Mouse (Mus musculus): Measurements from ENCODE around the gene Gm28044.
"Not testable (repeated sequence)": the region's sequence is repeated elsewhere in the genome, so short reads cannot be mapped to it uniquely, and the experiment has no call there.

Gene Gm28044

DNA sequence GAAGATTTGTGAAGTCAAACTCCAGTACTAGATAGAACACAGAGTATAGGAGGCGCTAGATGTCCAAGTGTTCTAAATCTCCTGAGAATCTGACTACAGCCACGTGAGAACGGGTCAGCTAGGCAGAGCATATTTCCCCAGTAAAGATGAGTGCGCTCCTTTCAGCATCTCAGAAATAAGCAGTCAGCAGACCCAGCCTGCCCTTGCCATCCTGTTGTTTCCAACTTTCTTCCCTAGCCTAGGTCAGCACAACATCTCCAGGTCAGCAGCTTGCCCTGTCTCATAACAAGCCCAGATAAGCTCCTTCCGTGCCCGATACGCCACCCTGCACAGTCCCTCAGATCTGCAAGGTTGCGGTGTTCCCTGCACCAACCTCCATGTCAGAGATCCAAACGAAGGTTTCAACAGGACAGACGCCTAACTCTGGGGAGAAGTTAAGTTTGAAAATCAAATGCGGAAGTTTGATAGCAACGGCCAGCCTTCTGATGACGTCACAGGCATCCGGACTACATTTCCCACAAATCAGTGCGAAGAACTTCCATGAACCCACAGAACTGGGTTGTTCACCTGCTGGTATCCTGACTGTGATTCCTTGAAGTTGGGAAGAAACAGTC is at the start of gene Gm28044, which contains the start of gene Zfp953:
Gm28044 (minus strand) TSS at position 406 of the 614 bp plus-strand sequence.
Zfp953 (minus strand) TSS at position 475 of the 614 bp plus-strand sequence.
- peak; percentile 76 for DNase-seq (ENCODE audit: low read depth, low spot score)

DNA sequence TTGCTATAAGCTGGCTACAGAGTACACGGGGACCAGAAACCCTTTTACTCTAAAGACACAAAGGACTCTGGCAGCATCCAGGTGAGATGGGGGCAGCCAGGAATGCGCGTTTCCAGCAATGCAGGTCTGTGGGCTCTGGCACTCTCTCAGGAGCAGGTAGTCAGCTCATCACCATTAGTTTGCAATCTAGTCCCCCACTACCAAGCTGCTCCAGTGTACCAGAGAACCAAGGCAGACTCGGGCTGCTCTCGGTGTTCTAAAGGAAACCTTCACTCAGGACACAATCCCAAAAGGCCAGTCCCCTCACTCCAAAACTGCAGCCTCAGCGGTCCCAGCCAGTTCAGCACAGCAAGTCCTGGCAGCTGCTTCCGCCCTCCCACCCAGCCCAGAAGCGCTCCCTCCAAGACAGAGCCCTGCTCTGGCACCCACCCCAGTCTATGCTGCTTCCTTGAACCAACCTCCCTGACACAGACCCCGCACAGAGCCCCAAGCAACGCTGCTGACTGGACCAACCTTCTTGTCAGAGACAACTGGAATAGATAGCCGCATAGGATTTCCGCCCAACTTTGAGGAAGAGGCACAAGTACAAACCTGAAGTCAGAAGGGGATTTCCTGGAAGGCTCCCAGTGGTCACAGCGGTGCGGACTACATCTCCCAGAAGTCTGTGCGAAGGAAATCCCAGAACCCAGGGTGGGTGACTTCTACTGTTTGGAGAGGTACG is 39.0 kb upstream of the Gm28044 start, which contains the start of gene Zfp429:
Zfp429 (minus strand) TSS at position 637 of the 721 bp plus-strand sequence.
- DNase-seq (ENCODE audit: low read depth, low spot score), result peak; percentile 37

DNA sequence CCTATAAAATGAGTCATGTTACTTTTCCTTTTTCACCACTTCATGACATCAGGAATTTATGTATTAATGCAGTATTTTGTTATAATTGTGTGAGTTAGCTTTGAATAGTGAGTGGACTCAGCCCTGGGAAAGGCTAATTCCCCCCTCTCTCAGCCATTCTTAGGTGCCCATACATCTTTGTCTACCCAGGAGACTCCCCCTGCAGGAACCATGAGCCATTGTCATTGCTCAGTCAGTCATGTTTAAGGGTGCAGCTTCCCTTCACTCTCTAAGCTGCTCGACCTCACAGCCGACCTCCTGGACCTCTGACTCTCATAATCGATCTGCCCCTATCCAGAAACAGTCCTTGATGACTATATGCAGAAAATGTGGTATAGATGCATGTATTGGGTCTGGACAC is 15.9 kb upstream of the Gm28044 start:
- DNase-seq (ENCODE audit: low read depth, low spot score), result not testable (repeated sequence)

DNA sequence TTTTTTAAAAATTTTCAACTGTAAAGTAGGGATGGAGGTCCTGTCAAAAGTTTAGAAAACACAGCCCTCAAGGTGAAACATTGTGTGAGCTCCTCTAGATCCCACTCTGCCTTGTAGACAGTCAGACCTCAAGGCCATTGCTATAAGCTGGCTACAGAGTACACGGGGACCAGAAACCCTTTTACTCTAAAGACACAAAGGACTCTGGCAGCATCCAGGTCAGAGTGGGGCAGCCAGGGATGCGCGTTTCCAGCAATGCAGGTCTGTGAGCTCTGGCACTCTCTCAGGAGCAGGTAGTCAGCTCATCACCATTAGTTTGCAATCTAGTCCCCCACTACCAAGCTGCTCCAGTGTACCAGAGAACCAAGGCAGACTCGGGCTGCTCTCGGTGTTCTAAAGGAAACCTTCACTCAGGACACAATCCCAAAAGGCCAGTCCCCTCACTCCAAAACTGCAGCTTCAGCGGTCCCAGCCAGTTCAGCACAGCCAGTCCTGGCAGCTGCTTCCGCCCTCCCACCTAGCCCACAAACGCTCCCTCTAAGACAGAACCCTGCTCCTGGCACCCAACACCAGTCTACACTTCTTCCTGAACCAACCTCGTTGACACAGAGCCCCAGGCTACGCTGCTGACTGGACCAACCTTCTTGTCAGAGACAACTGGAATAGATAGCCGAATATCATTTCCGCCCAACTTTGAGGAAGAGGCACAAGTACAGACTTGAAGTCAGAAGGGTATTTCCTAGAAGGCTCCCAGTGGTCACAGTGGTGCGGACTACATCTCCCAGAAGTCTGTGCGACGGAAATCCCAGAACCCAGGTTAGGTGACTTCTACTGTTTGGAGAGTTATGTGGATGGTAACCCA is 14.9 kb upstream of the Gm28044 start, which contains the start of the genes Gm28041 and Zfp456:
Gm28041 (minus strand) TSS at position 684 of the 862 bp plus-strand sequence.
Zfp456 (minus strand) TSS at position 761 of the 862 bp plus-strand sequence.
- DNase-seq (ENCODE audit: low read depth, low spot score), result peak; percentile 31

DNA sequence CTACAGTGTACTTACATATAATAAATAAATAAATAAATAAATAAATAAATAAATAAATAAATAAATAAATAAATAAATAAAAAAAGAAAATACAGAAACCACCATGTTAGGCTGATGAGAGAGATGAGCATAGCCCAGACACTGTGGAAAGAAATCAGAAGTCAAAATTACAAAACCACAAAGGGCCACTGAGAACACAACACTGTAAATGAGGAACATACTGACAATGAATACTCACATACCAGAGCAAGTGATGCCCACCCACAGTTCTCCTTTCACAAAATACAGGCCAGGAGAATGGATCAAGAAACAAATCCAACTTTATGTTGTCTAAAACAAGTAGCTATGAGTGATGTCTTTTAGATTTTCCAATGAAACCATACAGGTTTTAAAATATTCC is 8.5 kb downstream of the Gm28044 start:
- DNase-seq (ENCODE audit: low read depth, low spot score), result no peak

DNA sequence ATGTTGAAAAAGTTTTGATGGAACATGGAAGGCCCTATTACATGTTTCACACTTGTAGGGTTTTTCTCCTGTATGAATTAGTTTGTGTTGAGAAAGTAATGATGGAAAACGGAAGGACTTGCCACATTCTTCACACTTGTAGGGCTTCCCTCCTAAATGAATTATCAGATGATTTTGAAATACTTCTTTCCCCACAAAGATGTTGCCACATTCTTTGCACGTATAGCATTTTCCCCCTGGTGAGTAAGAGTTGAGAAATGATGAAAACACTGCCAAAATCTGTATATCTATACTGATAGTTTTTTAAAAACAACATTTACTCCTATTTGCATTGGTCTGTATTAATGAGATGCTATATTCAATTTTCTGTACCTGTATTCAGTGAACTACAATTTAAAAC is 16.9 kb downstream of the Gm28044 start:
- DNase-seq (ENCODE audit: low read depth, low spot score), result no peak

DNA sequence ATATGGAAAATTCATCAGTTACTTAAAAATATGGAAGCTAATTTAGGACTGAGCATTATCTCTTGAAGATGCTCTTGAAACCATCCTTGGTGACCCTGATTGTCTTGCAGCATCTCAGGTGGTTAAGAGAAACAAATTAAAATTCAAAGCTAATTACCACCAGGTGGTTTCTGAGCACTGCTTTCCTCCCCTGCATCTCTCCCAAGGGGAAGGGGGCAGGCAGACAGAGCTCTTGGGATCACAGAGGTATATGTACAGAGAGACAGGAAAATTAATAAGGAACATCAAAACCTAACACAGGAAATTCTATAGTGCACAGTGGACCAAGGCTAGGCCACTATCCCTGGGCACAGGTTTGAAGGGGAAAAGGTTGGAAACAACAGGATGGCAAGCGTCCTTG is 27.5 kb downstream of the Gm28044 start:
- no peak for DNase-seq (ENCODE audit: low read depth, low spot score)

DNA sequence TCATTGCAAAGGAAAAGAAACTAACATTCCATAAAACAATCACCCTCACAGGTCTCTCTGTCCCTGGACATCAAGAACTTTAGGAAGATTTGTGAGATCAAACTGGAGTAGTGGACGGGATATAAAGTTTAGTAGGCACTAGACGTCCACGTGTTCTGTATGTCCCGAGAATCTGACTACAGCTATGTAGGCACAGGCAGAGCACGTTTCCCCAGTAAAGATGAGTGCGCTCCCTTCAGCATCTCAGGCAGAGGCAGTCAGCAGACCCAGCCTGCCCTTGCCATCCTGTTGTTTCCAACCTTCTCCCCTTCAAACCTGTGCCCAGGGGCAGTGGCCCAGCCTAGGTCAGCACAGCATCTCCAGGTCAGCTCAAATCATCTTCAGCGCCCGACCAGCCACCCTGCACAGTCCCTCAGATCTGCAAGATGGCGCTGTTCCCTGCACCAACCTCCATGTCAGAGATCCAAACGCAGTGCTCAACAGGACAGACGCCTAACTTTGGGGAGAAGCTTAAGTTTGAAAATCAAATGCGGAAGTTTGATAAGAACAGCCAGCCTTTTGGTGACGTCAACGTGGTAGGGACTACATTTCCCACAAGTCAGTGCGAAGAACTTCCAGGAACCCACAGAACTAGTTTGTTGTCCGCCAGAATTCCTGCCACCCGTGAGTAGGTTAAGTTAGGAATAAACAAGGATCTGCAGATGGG is 28.2 kb downstream of the Gm28044 start, which contains the start of gene Zfp595:
Zfp595 (minus strand) TSS at position 552 of the 706 bp plus-strand sequence.
- peak; percentile 81 for DNase-seq (ENCODE audit: low read depth, low spot score)

DNA sequence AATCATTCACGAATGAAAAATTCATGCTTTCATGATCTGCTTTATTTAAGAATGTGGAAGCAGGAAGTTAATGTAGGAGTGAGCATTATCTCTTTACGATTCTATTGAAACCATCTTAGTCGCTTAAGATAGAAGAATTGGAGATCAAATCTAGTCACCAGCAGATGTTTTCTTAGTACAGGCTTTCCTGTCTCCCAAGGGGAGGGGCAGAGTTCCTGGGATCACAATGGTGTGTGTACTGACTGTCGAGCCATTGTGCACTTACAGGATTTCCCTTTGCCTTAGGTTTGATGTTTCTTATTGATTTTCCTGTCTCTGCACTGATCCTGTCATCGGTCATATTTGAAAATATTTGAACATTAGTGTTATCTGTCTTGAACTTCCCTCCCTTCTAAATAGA is 53.6 kb downstream of the Gm28044 start:
- DNase-seq (ENCODE audit: low read depth, low spot score), result no peak

DNA sequence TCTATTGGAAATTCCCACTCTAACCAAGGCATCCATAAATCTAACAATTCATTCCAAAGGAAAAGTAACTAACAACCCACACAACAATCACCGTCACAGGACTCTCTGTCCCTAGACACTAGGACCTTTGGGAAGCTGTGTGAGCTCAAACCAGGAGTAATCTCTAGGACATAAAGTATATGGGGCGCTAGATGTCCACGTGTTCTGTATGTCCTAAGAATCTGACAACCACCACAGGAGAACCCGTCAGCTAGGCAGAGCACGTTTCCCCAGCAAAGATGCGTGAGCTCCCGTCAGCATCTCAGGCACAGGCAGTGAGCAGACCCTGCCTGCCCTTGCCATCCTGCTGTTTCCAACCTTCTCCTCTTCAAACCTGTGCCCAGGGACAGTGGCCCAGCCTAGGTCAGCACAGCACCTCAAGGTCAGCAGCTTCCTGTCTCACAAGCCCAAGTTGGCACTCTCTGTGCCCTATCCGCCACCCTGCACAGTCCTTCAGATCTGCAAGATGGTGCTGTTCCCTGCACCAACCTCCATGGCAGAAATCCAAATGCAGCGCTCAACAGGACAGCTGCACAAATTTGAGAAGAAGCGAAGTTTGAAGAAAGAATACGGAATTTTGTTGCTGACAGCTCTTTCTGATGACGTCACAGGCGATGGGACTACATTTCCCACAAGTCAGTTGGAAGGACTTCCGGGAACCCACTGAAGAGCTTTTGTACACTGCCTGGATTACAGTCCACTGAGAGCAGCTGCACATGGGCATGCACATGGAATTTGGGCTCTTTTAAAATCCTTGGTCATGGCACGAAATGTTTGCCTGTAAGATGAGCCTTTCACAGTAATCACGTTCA is 54.3 kb downstream of the Gm28044 start, which contains the start of gene Zfp457:
Zfp457 (minus strand) TSS at position 664 of the 851 bp plus-strand sequence.
- peak; percentile 89 for DNase-seq (ENCODE audit: low read depth, low spot score)

DNA sequence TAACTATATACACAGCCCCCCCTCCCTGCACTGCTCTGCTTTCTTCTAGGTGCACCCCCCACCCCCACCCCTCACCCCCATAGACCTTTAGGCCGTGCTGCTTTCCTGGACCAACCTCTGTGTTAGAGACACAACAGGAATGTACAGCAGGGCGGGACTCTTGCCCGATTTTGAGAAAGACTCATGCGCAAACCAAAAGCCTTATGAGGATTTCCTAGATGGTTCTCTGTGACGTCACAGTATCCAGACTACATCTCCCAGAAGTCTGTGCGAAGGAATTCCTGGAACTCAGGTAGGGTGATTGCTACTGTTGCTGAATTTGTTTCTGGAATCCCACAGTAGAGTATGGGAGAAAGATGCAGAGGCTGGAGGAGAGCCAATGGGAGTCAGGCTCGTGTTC is 82.0 kb downstream of the Gm28044 start, which contains the start of gene Zfp458:
Zfp458 (minus strand) TSS at position 153 of the 400 bp plus-strand sequence.
- DNase-seq (ENCODE audit: low read depth, low spot score), result no peak

DNA sequence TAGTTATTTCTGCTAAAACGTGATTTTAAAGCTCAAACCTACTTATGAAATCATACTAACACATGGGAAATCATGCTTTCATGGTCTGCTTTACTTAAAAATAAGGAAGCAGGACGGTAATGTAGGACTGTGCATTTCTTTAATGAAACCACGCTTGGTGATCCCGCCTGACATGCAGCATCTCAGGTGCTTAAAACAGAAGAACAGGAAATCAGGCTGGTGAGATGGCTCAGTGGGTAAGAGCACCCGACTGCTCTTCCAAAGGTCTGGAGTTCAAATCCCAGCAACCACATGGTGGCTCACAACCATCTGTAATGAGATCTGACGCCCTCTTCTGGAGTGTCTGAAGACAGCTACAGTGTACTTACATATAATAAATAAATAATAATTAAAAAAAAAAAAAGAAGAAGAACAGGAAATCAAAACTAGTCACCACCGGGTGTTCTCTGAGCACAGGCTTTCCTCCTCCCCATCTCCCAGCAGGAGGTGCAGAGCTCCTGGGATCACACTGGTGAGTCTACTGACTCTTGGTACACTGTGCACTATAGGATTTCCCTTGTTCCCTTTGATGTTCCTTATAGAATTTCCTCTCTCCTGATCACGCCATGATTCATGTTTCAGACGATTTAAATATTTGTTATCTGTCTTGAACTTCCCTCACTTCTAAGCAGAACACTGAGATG is 90.8 kb downstream of the Gm28044 start:
- DNase-seq (ENCODE audit: low read depth, low spot score), result not testable (repeated sequence)

DNA sequence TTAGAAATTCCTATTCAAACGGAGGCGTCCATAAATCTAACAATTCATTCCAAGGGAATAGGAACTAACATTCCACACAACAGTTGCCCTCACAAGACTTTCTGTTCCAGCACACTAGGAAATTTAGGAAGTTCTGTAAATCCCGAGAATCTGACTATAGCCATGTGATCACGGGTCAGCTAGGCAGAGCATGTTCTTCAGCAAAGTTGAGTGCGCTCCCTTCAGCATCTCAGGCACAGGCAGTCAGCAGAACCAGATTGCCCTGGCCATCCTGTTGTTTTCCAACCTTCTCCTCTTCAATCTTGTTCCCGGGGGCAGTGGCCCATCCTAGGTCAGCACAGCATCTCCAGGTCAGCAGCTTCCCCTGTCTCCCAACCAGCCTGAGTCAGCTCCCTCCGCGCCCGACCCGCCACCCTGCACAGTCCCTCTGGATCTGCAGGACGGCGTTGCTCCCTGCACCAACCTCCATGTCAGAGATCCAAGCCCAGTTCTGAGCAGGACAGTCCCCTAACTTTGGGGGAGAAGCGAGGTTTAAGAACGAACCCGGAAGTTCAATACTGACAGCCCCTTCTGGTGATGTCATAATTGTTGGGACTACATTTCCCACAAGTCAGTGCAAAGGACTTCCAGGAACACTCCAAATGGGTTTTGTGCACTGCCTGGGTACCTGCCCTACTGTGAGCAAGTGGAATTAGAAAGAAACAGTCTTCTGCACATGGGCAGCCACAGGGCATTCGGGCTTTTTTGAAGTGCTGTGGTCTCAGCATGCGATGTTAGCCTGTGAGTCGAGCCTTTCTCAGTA is 91.6 kb downstream of the Gm28044 start:
- peak; percentile 67 for DNase-seq (ENCODE audit: low read depth, low spot score)

All from skeletal muscle tissue, adult 2 months (tissue).